30 mouse cellular contexts compared by ENCODE assay signal in the genomic region with DNA sequence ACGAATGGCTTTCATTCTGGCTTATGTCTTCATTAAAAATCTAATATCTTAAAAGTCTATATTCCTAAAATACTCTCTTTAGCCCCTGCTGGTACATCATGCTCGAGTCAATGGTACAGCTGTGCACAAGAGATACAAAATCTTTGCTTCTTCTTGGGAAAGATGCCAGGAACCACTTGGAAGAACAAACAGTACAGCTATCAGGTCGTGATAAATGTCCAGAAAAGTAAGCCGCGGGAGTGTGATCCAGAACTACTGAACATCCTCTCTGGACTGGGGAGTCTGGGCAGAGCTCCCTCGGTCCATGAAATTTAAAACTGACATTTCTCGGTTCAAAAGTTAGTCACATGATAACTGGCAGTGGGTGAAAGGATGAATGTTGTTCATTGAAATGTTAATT.
A peak's percentile ranks its signal among the peaks of the same experiment; 100 is the strongest.
DNase-seq lines count a peak whose midpoint lies in the region; ATAC-seq and TF ChIP-seq lines count a peak whose summit lies in the region.
"Had no signal": no experiment of that assay in that cellular context is flagged by ENCODE, and none has a peak within 500 bp of the region (broad histone marks: within the 10 kb centered on the region; RNA-seq: fewer than 3 reads in every experiment).

No protein-coding gene starts in this region.

- peak; percentile 35; the same call in 1 of the 2 replicates for ATAC-seq in lung, embryonic 14.5 days (ENCODE audit: insufficient read depth)
- ATAC-seq: CD4-positive, CD25-positive, alpha-beta regulatory T cell, adult 4 months; forebrain, embryonic 15.5 days; intestine, postnatal 0 days; midbrain, embryonic 13.5 days had no signal

- H3K9me3 ChIP-seq in lung, embryonic 14.5 days (ENCODE audit: low read depth, low read length), result no peaks in the 10 kb centered on the region
- H3K9me3 ChIP-seq: embryonic facial prominence, embryonic 13.5 days; forebrain, embryonic 10.5 days; forebrain, embryonic 15.5 days; hindbrain, embryonic 13.5 days; kidney, embryonic 15.5 days; limb, embryonic 12.5 days; liver, embryonic 15.5 days; midbrain, embryonic 13.5 days had no signal

- no peak for TF ChIP-seq CTCF in gastrocnemius, adult 2 months (IDR thresholded peaks at IDR 0.05)
- no peak for TF ChIP-seq CTCF in lung, embryonic 14.5 days (IDR thresholded peaks at IDR 0.05; ENCODE audit: low read depth)
- TF ChIP-seq CTCF in lung, adult 2 months (IDR thresholded peaks at IDR 0.05; ENCODE audit: insufficient read depth, low read length), result no peak

- no peaks in the 10 kb centered on the region for H3K27me3 ChIP-seq in lung, embryonic 14.5 days (ENCODE audit: insufficient read depth, low read length)
- H3K27me3 ChIP-seq: embryonic facial prominence, embryonic 13.5 days; forebrain, embryonic 15.5 days; hindbrain, embryonic 13.5 days; kidney, embryonic 15.5 days; limb, embryonic 12.5 days; liver, embryonic 15.5 days; midbrain, embryonic 13.5 days had no signal

- no peak for TF ChIP-seq POLR2A in lung, adult 2 months (IDR thresholded peaks at IDR 0.05; ENCODE audit: borderline replicate concordance, extremely low read depth, low read depth, low read length)

- no peak overlapping the region for H3K9ac ChIP-seq in lung, embryonic 14.5 days
- H3K9ac ChIP-seq: embryonic facial prominence, embryonic 13.5 days; forebrain, embryonic 15.5 days; hindbrain, embryonic 13.5 days; kidney, embryonic 15.5 days; limb, embryonic 12.5 days; liver, embryonic 15.5 days; midbrain, embryonic 13.5 days had no signal

- no peak overlapping the region for H3K27ac ChIP-seq in gastrocnemius, adult 2 months
- H3K27ac ChIP-seq in lung, embryonic 14.5 days (ENCODE audit: low read depth), result no peak overlapping the region
- H3K27ac ChIP-seq: embryonic facial prominence, embryonic 13.5 days; forebrain, embryonic 10.5 days; forebrain, embryonic 15.5 days; hindbrain, embryonic 13.5 days; kidney, embryonic 15.5 days; limb, embryonic 12.5 days; liver, embryonic 15.5 days; macrophage; midbrain, embryonic 13.5 days; stomach, postnatal 0 days had no signal

- H3K4me1 ChIP-seq in lung, embryonic 14.5 days (ENCODE audit: insufficient read depth), result peaks cover 2% of the 10 kb centered on the region; the same call in 1 of the 2 replicates
- H3K4me1 ChIP-seq in lung, adult 2 months (ENCODE audit: control insufficient read depth, insufficient read depth, low read length), result no peaks in the 10 kb centered on the region
- H3K4me1 ChIP-seq: embryonic facial prominence, embryonic 13.5 days; forebrain, embryonic 10.5 days; forebrain, embryonic 15.5 days; hindbrain, embryonic 13.5 days; kidney, embryonic 15.5 days; limb, embryonic 12.5 days; liver, embryonic 15.5 days; midbrain, embryonic 13.5 days had no signal

- intact Hi-C loops in gastrocnemius, adult 2 months (cut with DNase I), result no loop called here
- intact Hi-C loops in left cerebral cortex, postnatal 10 days (cut with DNase I), result no loop called here

- 37% methylated on average over 7 of the region's 7 CpGs for WGBS in lung, embryonic 14.5 days
- 29% methylated on average over 7 of the region's 7 CpGs for WGBS in lung, adult 2 months

- no peak overlapping the region for H3K4me2 ChIP-seq in lung, embryonic 14.5 days
- H3K4me2 ChIP-seq: embryonic facial prominence, embryonic 13.5 days; forebrain, embryonic 15.5 days; heart, embryonic 11.5 days; hindbrain, embryonic 13.5 days; kidney, embryonic 15.5 days; limb, embryonic 12.5 days; liver, embryonic 15.5 days; midbrain, embryonic 13.5 days had no signal

- DNase-seq in gastrocnemius, adult 2 months, result peak; percentile 15
- DNase-seq in gastrocnemius, postnatal 4 days (ENCODE audit: low spot score in 2 of 2), result no peak
- DNase-seq in lung, embryonic 14.5 days, result peak; percentile 64
- DNase-seq in lung, adult 2 months, result no peak
- DNase-seq in brain, adult 2 months (ENCODE audit: low read depth, low spot score), result peak; percentile 28
- peak; percentile 9 for DNase-seq in lung, postnatal 10 days
- DNase-seq in left cerebral cortex, adult 9 months (ENCODE audit: low spot score in 2 of 2), result no peak
- DNase-seq in left cerebral cortex, postnatal 10 days (ENCODE audit: extremely low spot score in 1 of 2, low spot score in 2 of 2), result no peak
- DNase-seq: cerebellum, adult 11 months; cerebellum, postnatal 10 days; gastrocnemius, postnatal 10 days; heart, adult 18-20 months; heart, postnatal 36 days; kidney, postnatal 4 days; layer of hippocampus, adult 9-11 months; right cerebral cortex, adult 18-20 months; thymus, postnatal 4 days had no signal

- H3K4me3 ChIP-seq in gastrocnemius, adult 2 months, result 0 out of 2 replicates have a peak overlapping the region, but pooled peaks have one; percentile 13
- no peak overlapping the region for H3K4me3 ChIP-seq in lung, embryonic 14.5 days (ENCODE audit: low read depth, low read length)
- no peak overlapping the region for H3K4me3 ChIP-seq in lung, adult 2 months (replicated peaks; ENCODE audit: extremely low read depth, low read depth, low read length)
- H3K4me3 ChIP-seq: embryonic facial prominence, embryonic 13.5 days; forebrain, embryonic 10.5 days; forebrain, embryonic 15.5 days; hindbrain, embryonic 13.5 days; kidney, embryonic 15.5 days; limb, embryonic 12.5 days; liver, embryonic 15.5 days; midbrain, embryonic 13.5 days had no signal

- H3K36me3 ChIP-seq in lung, embryonic 14.5 days (ENCODE audit: insufficient read depth), result no peaks in the 10 kb centered on the region
- H3K36me3 ChIP-seq: embryonic facial prominence, embryonic 13.5 days; forebrain, embryonic 10.5 days; forebrain, embryonic 15.5 days; hindbrain, embryonic 13.5 days; kidney, embryonic 15.5 days; limb, embryonic 12.5 days; liver, embryonic 15.5 days; midbrain, embryonic 13.5 days had no signal

Comparison
In these comparisons a context has a peak if more than half of its experiments do, and no peak if none do; other contexts are left out.
1. DNase-seq: peak in gastrocnemius, adult 2 months (single experiment), lung, embryonic 14.5 days (single experiment), brain, adult 2 months (single experiment) and lung, postnatal 10 days (single experiment); none in gastrocnemius, postnatal 4 days (0 of 2), lung, adult 2 months (single experiment), left cerebral cortex, adult 9 months (0 of 2) and left cerebral cortex, postnatal 10 days (0 of 2).